Mouse (Mus musculus) cerebellum, postnatal 4 days (tissue): ENCODE data around the gene Rab28.

ENCODE experiments used
- DNase-seq, 2 experiments: peaks; one replicate each; pipeline ENCODE4 v3.0.0; 2022; ENCODE audit warnings: low spot score in 2 of 2, mixed read lengths in 1 of 2

Gene Rab28

DNA sequence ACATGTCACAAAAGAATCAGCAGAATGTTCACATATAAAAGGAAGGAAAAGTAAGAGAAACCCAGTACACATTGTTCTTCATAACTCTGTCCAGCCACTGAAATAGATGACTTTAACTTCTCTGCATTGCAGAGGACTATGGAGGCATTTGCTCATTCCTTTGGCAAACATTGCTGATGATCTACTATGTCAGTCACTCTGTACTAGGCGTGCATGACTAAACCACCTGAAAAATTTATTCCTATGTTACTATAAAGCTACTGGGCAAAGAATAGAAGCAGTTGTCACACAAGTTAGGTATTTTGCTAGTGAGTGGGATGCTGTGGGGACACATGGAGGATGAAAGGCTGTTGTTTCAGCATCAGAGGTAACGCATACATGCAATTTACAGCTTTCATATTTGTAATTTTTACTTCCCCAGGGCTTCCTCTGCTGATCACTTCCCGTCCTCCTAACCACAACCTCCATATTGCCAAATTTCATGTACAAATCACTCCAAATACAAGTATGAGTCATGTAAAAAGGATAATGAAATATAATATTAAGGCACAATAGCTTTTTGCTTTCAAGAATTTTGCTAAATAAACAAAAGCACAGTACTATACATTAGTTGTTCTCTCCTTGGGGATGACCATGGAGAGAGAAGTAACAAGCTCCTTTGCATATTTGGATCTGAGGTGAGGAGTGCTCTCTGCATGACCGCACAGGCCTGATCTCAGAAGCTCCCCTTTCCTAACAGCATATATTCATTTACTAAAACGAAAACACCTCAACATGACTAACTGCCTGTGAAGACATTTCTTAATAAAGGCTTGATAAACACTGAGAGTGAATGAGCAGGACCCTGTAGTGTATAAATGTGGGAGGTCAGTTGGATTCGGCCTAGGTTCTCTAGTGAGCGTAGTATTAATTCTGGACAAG lies 80.5 kb downstream of the Rab28 start:
- DNase-seq: no peak

DNA sequence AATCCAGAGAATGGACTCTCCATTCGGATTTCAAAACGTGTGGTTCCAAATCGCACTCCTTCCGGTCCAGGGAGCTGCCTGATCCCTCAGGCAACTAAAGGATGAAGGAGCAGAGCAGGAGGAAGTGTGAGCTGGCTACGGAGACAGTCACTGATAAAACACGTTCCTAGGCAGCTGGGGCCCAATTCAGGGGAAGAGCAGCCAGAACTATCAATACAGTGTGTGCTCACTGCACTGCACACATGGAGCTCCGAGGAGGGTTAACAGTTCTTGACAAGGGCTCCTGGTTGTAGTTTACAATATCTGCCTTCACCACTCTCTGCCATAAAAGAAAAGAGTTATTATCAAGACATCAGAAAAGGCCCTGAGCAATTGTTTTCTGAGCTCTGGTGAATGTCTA lies 82.4 kb downstream of the Rab28 start:
- no peak for DNase-seq

DNA sequence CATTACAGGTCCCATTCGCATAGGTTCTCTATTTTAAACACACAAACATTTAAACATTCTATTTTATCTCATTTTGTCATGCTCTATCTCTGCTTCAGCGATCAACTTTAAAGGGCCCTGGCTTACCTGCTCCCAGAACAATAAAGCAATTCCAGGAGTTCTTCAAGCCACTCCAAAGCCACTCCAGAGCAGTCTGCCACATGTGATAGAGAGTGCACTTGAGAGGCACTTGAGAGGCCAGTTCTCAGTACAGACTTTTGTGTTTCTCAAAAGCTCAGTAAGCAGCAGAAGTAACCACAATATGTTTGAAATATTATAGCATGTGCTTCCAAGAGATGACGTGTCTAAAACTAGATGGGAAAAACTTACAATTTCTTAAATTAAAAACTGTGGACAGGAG lies 86.2 kb downstream of the Rab28 start:
- DNase-seq: no peak

DNA sequence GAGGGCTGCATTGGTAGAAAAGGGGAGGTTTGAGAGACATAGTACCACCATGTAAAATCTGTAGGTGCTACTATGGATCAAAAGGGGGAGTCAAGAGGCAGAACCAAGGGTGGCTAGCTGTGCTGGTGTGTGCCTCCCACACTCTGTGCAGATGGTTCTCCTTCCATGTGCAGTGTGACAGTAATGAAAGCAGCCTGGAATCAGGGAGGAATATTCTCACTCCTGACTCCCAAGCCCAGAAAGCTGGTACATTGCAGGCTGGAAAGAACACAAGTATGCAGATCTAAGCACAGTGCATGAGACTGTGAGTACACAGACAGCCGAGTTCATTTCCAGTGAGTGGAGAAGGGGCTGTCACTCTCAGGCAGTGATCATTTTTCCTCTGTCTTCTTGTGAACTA lies 89.0 kb downstream of the Rab28 start:
- DNase-seq: no peak

DNA sequence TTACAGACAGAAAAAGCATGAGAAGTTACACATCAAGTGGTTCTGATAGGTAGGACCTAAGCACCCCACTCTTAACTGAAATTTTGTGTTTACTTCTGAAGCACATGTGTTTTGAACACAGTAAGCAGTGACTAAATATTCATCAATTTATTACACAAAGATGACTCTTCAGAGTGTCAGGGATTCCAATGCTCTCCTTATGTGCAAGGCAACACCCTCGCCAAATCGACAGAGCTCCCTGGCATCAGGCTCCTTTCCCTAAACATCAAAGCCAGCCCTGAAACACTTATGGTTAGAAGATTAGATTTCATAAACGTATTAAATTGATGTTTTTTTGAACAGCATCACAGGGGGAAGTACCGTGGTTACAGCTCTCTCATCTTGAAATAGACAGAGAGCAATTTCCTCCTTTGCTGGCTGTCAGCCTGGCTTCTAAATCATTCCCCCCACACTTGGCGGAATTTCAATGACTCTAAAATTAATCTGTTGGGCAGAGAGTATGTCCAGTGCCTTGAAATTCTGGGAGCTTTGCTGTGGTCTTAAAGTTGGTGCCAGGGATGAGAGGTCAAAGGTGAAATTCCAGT lies 97.4 kb downstream of the Rab28 start:
- no peak for DNase-seq

DNA sequence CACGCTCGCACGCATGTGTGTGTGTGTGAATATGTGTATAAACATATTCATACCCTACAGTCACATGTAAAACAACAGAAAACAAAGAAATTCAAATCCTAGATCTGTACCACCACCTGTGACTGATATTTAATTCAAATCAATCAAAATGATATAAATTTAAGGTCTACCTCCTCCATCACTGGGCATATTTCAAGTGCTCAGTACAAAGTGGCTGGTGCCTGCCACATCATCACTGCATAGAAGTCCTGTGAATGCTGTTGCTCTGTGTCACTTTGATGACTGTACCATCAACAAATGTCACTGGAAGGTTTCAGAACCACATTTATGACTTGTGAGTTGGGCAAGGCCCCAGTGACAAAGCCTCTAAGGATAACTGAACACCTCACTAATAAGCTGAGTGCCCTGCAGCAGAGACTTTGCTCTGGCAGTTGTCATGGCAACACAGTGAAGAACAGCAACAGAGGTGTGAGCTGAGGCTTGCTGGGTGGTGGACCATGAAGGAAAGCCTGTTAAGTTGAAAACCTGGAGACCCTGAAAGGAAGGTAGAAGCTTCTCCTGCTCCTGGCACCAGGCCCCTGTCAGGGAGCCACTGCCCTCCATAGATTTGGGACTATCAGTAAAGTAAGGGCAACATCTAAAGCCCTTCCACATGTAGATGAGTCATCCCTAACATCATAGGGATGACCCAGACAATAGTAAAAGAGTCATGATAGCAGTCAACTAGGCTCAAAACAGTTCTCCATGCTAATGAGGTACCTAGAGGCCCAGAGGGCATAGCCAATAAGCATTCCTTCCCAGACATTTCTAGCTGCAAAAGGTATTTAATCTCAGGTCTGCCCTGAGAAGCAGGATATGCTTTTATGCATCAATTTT lies 111.5 kb downstream of the Rab28 start:
- no peak for DNase-seq

DNA sequence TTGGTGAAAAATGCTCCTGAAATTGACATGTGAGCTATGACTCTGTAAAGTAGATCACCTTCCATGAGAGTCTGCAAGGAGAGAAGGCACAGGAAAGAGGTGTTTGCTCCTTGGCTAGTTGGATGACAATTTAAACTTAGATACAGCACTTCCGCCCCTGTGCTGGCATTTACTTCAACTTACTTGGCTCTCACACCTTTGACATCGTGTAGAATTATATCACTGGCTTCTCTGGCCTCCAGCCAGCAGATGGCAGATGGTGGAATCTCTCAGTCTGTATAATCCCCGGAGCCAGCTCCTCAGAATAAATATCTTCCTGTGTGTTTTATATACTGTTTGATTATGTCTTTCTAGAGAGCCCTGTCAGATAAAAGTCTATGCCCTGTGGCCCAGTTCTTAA lies 112.8 kb downstream of the Rab28 start:
- peak in 1 of 2 experiments; percentile 49 for DNase-seq

DNA sequence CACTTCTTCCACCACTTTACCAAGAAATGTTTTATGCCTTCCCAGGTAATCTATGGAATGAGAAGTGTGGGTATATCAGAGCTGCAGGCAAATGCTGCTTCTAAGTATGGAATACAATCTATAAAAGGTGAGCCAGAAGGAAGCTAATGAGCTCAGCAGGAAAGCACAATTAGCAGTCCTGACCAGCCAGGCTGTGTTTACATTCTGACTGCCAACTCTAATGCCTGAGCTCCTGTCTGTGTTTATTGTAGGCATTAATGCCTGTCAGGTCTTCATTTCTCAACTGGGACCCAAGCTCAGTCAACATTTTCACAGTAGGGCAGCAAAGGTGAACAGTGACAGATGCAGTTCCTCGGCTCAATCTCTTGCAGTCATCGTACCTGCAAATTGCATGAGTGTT lies 129.9 kb downstream of the Rab28 start:
- no peak for DNase-seq
